8 mouse cellular contexts compared by ENCODE assay signal in genomic region chr2:166035725-166036124, GRCm38 (mm10). TPM values are rescaled to one million over a fixed set of nuclear protein-coding genes. Genes with fewer than 3 reads are reported as not detected.
DNase-seq lines count a peak whose midpoint lies in the region; ATAC-seq and TF ChIP-seq lines count a peak whose summit lies in the region.
"Had no signal": no experiment of that assay in that cellular context is flagged by ENCODE, and none has a peak within 500 bp of the region (broad histone marks: within the 10 kb centered on the region; RNA-seq: fewer than 3 reads in every experiment).

No protein-coding gene starts in this region.

- no peak for TF ChIP-seq POLR2A in testis, adult 2 months (IDR thresholded peaks at IDR 0.05; ENCODE audit: control insufficient read depth, low read depth, low read length)

- no peaks in the 10 kb centered on the region for H3K36me3 ChIP-seq in testis, adult 2 months (ENCODE audit: control insufficient read depth, insufficient read depth, low read length)
- no peaks in the 10 kb centered on the region for H3K36me3 ChIP-seq in embryonic facial prominence, embryonic 11.5 days (replicated peaks; ENCODE audit: control insufficient read depth, insufficient read depth, low read depth, low read length)

- no peak overlapping the region for H3K9ac ChIP-seq in embryonic facial prominence, embryonic 11.5 days (replicated peaks; ENCODE audit: low read length)
- H3K9ac ChIP-seq: hindbrain, embryonic 15.5 days had no signal

- DNase-seq in testis, postnatal 14 days (ENCODE audit: low spot score) = no peak
- peak; percentile 66 to 87 for DNase-seq in adrenal gland, adult (ENCODE audit: inconsistent age in 2 of 2, low spot score in 1 of 2)
- peak; percentile 59 for DNase-seq in embryonic facial prominence, embryonic 11.5 days (ENCODE audit: low spot score)
- DNase-seq in kidney, adult 11 months = peak; percentile 67
- peak; percentile 89 for DNase-seq in thymus, postnatal 4 days

- 41% methylated on average over 3 of the region's 3 CpGs for WGBS in embryonic facial prominence, embryonic 11.5 days

- H3K4me1 ChIP-seq in testis, adult 2 months (ENCODE audit: control insufficient read depth, insufficient read depth, low read length) = peaks cover 2% of the 10 kb centered on the region
- H3K4me1 ChIP-seq in embryonic facial prominence, embryonic 11.5 days (ENCODE audit: control insufficient read depth, insufficient read depth, low read length) = peaks cover 4% of the 10 kb centered on the region; the same call in 1 of the 2 replicates

- no peak overlapping the region for H3K4me2 ChIP-seq in embryonic facial prominence, embryonic 11.5 days (ENCODE audit: low read depth, low read length)
- H3K4me2 ChIP-seq: hindbrain, embryonic 15.5 days had no signal

- H3K27me3 ChIP-seq in testis, adult 2 months (ENCODE audit: control insufficient read depth, insufficient read depth, low read length) = no peaks in the 10 kb centered on the region
- no peaks in the 10 kb centered on the region for H3K27me3 ChIP-seq in embryonic facial prominence, embryonic 11.5 days (ENCODE audit: control insufficient read depth, insufficient read depth, low read length)
- H3K27me3 ChIP-seq: hindbrain, embryonic 15.5 days had no signal

- H3K4me3 ChIP-seq in testis, adult 2 months (ENCODE audit: control insufficient read depth, low read depth, low read length) = no peak overlapping the region
- no peak overlapping the region for H3K4me3 ChIP-seq in embryonic facial prominence, embryonic 11.5 days (ENCODE audit: low read depth, low read length)
- H3K4me3 ChIP-seq: hindbrain, embryonic 15.5 days had no signal

- TF ChIP-seq CTCF in testis, adult 2 months (IDR thresholded peaks at IDR 0.05; ENCODE audit: control insufficient read depth, insufficient read depth, insufficient replicate concordance, low read depth, low read length) = peak; percentile 28; the same call in 1 of the 2 replicates

- no peak overlapping the region for H3K27ac ChIP-seq in testis, adult 2 months (ENCODE audit: control insufficient read depth, insufficient read depth, low read depth, low read length)
- H3K27ac ChIP-seq in embryonic facial prominence, embryonic 11.5 days (replicated peaks; ENCODE audit: low read depth, low read length) = no peak overlapping the region
- H3K27ac ChIP-seq: hindbrain, embryonic 15.5 days had no signal

- no peak for ATAC-seq in embryonic facial prominence, embryonic 11.5 days (replicated peaks; ENCODE audit: insufficient number of reproducible peaks, low FRiP score, low TSS enrichment, low read depth)
- peak; percentile 66 for ATAC-seq in megakaryocyte, adult 5-6 weeks (ENCODE audit: poor library complexity, severe bottlenecking)

- no peaks in the 10 kb centered on the region for H3K9me3 ChIP-seq in embryonic facial prominence, embryonic 11.5 days (replicated peaks; ENCODE audit: control insufficient read depth, low read length)
- H3K9me3 ChIP-seq: hindbrain, embryonic 15.5 days had no signal

RNA-seq across cellular contexts. Expression of gene Ncoa3, which starts 43.3 kb away (rescaled TPM):
- polyA plus RNA-seq in testis, adult 2 months (2012; rRNA removed) = 10.8 and 15.8 TPM in 2 replicates
- polyA plus RNA-seq in embryonic facial prominence, embryonic 11.5 days (2014; fragmentation: Nextera tagmentation; extraction: Ambion mirVana) = 16.2 and 18.0 TPM in 2 replicates
- 50.7 and 54.8 TPM in 2 replicates for total RNA-seq in megakaryocyte, adult 5-6 weeks (2015)
- 55.7 and 59.8 TPM in 2 replicates for total RNA-seq in megakaryocyte, adult 5-6 weeks (2017)
